ENCODE assay signal across 10 mouse cellular contexts in genomic region chr2:28038391-28039096, GRCm38 (mm10). TPM values are rescaled to one million over a fixed set of nuclear protein-coding genes. Genes with fewer than 3 reads are reported as not detected.
DNase-seq lines count a peak whose midpoint lies in the region.
"Had no signal": no experiment of that assay in that cellular context is flagged by ENCODE, and none has a peak within 500 bp of the region (broad histone marks: within the 10 kb centered on the region; RNA-seq: fewer than 3 reads in every experiment).

No protein-coding gene starts in this region.

- H3K4me1 ChIP-seq in heart, embryonic 10.5 days: no peaks in the 10 kb centered on the region

- 79% methylated on average over 14 of the region's 14 CpGs for WGBS in heart, embryonic 10.5 days

- H3K27ac ChIP-seq in heart, embryonic 10.5 days: no peak overlapping the region
- H3K27ac ChIP-seq: neural tube, embryonic 12.5 days had no signal

- H3K9me3 ChIP-seq in heart, embryonic 10.5 days: no peaks in the 10 kb centered on the region
- H3K9me3 ChIP-seq: neural tube, embryonic 12.5 days had no signal

- H3K27me3 ChIP-seq in heart, embryonic 10.5 days (ENCODE audit: insufficient read depth, poor library complexity, severe bottlenecking): no peaks in the 10 kb centered on the region
- H3K27me3 ChIP-seq: neural tube, embryonic 12.5 days had no signal

- intact Hi-C loops in left cerebral cortex, postnatal 14 days (cut with DNase I): no loop called here

- H3K4me3 ChIP-seq in heart, embryonic 10.5 days: no peak overlapping the region
- H3K4me3 ChIP-seq: neural tube, embryonic 12.5 days had no signal

- peaks cover 41% of the 10 kb centered on the region for H3K36me3 ChIP-seq in heart, embryonic 10.5 days

- DNase-seq in heart, adult 11 months: peak; percentile 92
- no peak for DNase-seq in heart, embryonic 10.5 days (ENCODE audit: low spot score)
- DNase-seq in cerebellum, adult 11-12 months: peak; percentile 69
- DNase-seq in gonadal fat pad, adult 2 months (ENCODE audit: low read depth): peak; percentile 64
- peak; percentile 60 to 78 for DNase-seq in left cerebral cortex, postnatal 14 days (ENCODE audit: low spot score in 2 of 2)
- no peak for DNase-seq in thymus, postnatal 25 days
- DNase-seq in lung, postnatal 4 days: no peak
- DNase-seq in spleen, postnatal 36 days (ENCODE audit: low spot score in 2 of 2): no peak

RNA-seq across cellular contexts. Expression of gene Fcnb, which starts 46.1 kb away (rescaled TPM):
- not detected in 2 replicates for polyA plus RNA-seq in heart, embryonic 10.5 days (2016; fragmentation: Nextera tagmentation; extraction: Ambion mirVana)
- not detected in 2 replicates for polyA plus RNA-seq in gonadal fat pad, adult 2 months (2012; rRNA removed)
- total RNA-seq in left cerebral cortex, postnatal 14 days (2021): not detected
- polyA plus RNA-seq: CD4-positive, CD25-positive, alpha-beta regulatory T cell, adult 4 months had no signal

Comparison
In these comparisons a context has a peak if more than half of its experiments do, and no peak if none do; other contexts are left out.
1. DNase-seq: peak in heart, adult 11 months (single experiment), cerebellum, adult 11-12 months (single experiment), gonadal fat pad, adult 2 months (single experiment) and left cerebral cortex, postnatal 14 days (2 of 2); none in heart, embryonic 10.5 days (single experiment), thymus, postnatal 25 days (single experiment), lung, postnatal 4 days (0 of 2) and spleen, postnatal 36 days (0 of 2).